Mouse (Mus musculus) right cerebral cortex, postnatal 14 days (tissue): ENCODE results near the gene Insr.
"Not testable (repeated sequence)": the region's sequence is repeated elsewhere in the genome, so short reads cannot be mapped to it uniquely, and the experiment has no call there.

Experiments used
- DNase-seq: peaks from one replicate; pipeline ENCODE4 v3.0.0; 2022

Gene Insr

GRCm38 (mm10) chr8:3278934-3279720, at the start of gene Insr:
TSS of gene Insr (minus strand) at chr8:3279617.
- DNase-seq, result peak; percentile 94

GRCm38 (mm10) chr8:3327538-3328245, 48.3 kb upstream of the Insr start:
- DNase-seq, result no peak

GRCm38 (mm10) chr8:3327056-3327455, 47.6 kb upstream of the Insr start:
- DNase-seq, result no peak

- DNase-seq, result no peak
Observed at GRCm38 (mm10) chr8:3324253-3324652, 44.8 kb upstream of the Insr start.

GRCm38 (mm10) chr8:3319267-3319666, 39.9 kb upstream of the Insr start:
- not testable (repeated sequence) for DNase-seq

- DNase-seq, result no peak
Observed at GRCm38 (mm10) chr8:3316585-3316984, 37.2 kb upstream of the Insr start.

GRCm38 (mm10) chr8:3314345-3314744, 34.9 kb upstream of the Insr start:
- no peak for DNase-seq

GRCm38 (mm10) chr8:3313843-3314242, 34.4 kb upstream of the Insr start:
- no peak for DNase-seq

- not testable (repeated sequence) for DNase-seq
Observed at GRCm38 (mm10) chr8:3313417-3313816, 34.0 kb upstream of the Insr start.

- DNase-seq, result no peak
Observed at GRCm38 (mm10) chr8:3311482-3311881, 32.1 kb upstream of the Insr start.

GRCm38 (mm10) chr8:3309636-3310035, 30.2 kb upstream of the Insr start:
- DNase-seq, result no peak

- not testable (repeated sequence) for DNase-seq
Observed at GRCm38 (mm10) chr8:3308205-3308800, 28.9 kb upstream of the Insr start.

- no peak for DNase-seq
Observed at GRCm38 (mm10) chr8:3302131-3302530, 22.7 kb upstream of the Insr start.

- DNase-seq, result no peak
Observed at GRCm38 (mm10) chr8:3299322-3299721, 19.9 kb upstream of the Insr start.

- DNase-seq, result no peak
Observed at GRCm38 (mm10) chr8:3285824-3286223, 6.4 kb upstream of the Insr start.

- no peak for DNase-seq
Observed at GRCm38 (mm10) chr8:3284656-3285055, 5.2 kb upstream of the Insr start.

GRCm38 (mm10) chr8:3281296-3281695, 1.9 kb upstream of the Insr start:
- no peak for DNase-seq

GRCm38 (mm10) chr8:3280266-3280910, 971 bp upstream of the Insr start:
- peak; percentile 17 for DNase-seq

GRCm38 (mm10) chr8:3279721-3280077, 282 bp upstream of the Insr start:
- no peak for DNase-seq

- no peak for DNase-seq
Observed at GRCm38 (mm10) chr8:3278181-3278820, 1.1 kb downstream of the Insr start.

GRCm38 (mm10) chr8:3277266-3277665, 2.2 kb downstream of the Insr start:
- DNase-seq, result no peak

GRCm38 (mm10) chr8:3276009-3276408, 3.4 kb downstream of the Insr start:
- DNase-seq, result no peak

GRCm38 (mm10) chr8:3275189-3275588, 4.2 kb downstream of the Insr start:
- DNase-seq, result no peak
